Mouse (Mus musculus) stomach, embryonic 15.5 days (tissue): ENCODE results near the gene H2-Eb1. TPM values are rescaled to one million over a fixed set of nuclear protein-coding genes. Genes with fewer than 3 reads are reported as not detected.

Experiments used
- ATAC-seq: fragments of 200-750 bp; cut with Nextera tagmentation; 2 replicates; pipeline ENCODE4 v1.8.0; 2017; ENCODE audit warnings: low read depth, moderate number of reproducible peaks, moderate TSS enrichment; ENCODE audit not compliant: insufficient read depth, low FRiP score
- H3K27ac ChIP-seq: fragments of 300-500 bp; sonication (generic); 2 replicates; pipeline ENCODE4 v1.5.1; 2015; ENCODE audit warnings: mild to moderate bottlenecking, inconsistent platforms
- H3K27me3 ChIP-seq: fragments of 300-500 bp; sonication (generic); replicated peaks from 2 replicates; pipeline ENCODE4 v1.6.1; 2015; ENCODE audit warnings: inconsistent platforms
- H3K36me3 ChIP-seq: fragments of 300-500 bp; sonication (generic); 2 replicates; pipeline ENCODE4 v1.6.1; 2015; ENCODE audit warnings: inconsistent platforms
- H3K4me1 ChIP-seq: fragments of 300-500 bp; sonication (generic); 2 replicates; pipeline ENCODE4 v1.6.1; 2015; ENCODE audit warnings: inconsistent platforms
- H3K4me2 ChIP-seq: fragments of 300-500 bp; sonication (generic); 2 replicates; pipeline ENCODE4 v1.6.1; 2015; ENCODE audit warnings: mild to moderate bottlenecking, inconsistent platforms
- H3K4me3 ChIP-seq: fragments of 300-500 bp; sonication (generic); replicated peaks from 2 replicates; pipeline ENCODE4 v1.5.1; 2015; ENCODE audit warnings: inconsistent platforms
- H3K9ac ChIP-seq: fragments of 300-500 bp; sonication (generic); 2 replicates; pipeline ENCODE4 v1.6.1; 2015; ENCODE audit warnings: inconsistent platforms
- H3K9me3 ChIP-seq: fragments of 300-500 bp; sonication (generic); 2 replicates; pipeline ENCODE4 v1.6.1; 2016; ENCODE audit warnings: inconsistent platforms
- WGBS: fragments of 180-500 bp; shearing (Covaris S2); methylation state at CpG from one replicate; pipeline ENCODE4 v1.1.7; 2015; 5-methylcytosine and 5-hydroxymethylcytosine counted together
- polyA plus RNA-seq: library from polyadenylated mRNA; unstranded; fragments of >200 nt; fragmentation: Nextera tagmentation; extraction: Ambion mirVana; gene quantifications from 2 replicates; pipeline ENCODE4 v1.2.1, GENCODE M21; 2015

H2-Eb1 gene
- polyA plus RNA-seq, 1 experiment from 2014 or later = 5.0 TPM

- WGBS = 75% methylated on average over 2 of the region's 2 CpGs
- H3K9me3 ChIP-seq = no peaks in the 10 kb centered on the region
- no peaks in the 10 kb centered on the region; the same call in 1 of the 2 replicates for H3K27me3 ChIP-seq
- H3K27ac ChIP-seq = no peak overlapping the region
- no peak overlapping the region for H3K4me2 ChIP-seq
- no peak overlapping the region for H3K4me3 ChIP-seq
- H3K36me3 ChIP-seq = no peaks in the 10 kb centered on the region
- no peaks in the 10 kb centered on the region for H3K4me1 ChIP-seq
- no peak overlapping the region for H3K9ac ChIP-seq
- no peak for ATAC-seq
These were observed 24.1 kb downstream of the H2-Eb1 start for GRCm38 (mm10) chr17:34329807-34330206.

DNA sequence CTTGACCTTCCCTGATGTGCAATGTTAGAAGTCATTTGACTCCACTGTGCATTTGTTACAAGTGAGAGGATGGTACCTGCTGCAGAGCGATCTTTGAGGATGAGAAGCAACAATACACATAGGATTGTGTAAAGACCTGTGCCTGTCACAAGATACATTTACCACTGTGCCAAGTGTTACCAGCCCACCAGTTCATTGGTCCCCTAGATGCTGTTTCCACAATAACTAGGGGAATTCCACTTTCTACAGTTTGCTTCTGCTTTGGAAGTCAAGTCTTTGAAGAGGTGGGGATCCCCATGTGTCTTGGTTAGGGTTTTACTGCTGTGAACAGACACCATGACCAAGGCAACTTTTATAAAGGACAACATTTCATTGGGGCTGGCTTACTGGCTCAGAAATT lies 25.5 kb downstream of the H2-Eb1 start:
- no peaks in the 10 kb centered on the region for H3K36me3 ChIP-seq
- H3K27ac ChIP-seq = no peak overlapping the region
- no peak overlapping the region for H3K4me3 ChIP-seq
- H3K9ac ChIP-seq = no peak overlapping the region
- H3K4me2 ChIP-seq = no peak overlapping the region
- H3K9me3 ChIP-seq = no peaks in the 10 kb centered on the region
- H3K27me3 ChIP-seq = no peaks in the 10 kb centered on the region
- no peak for ATAC-seq
- H3K4me1 ChIP-seq = no peaks in the 10 kb centered on the region
- WGBS = 97% methylated on average over 1 of the region's 1 CpGs

GRCm38 (mm10) chr17:34340619-34341402 lies 35.1 kb downstream of the H2-Eb1 start:
- 53% methylated on average over 3 of the region's 3 CpGs for WGBS
- Histone ChIP-seq H3K27me3 (0 out of 2 replicates have a peak, but pooled peaks cover 3% of the 10 kb centered on the region), H3K9me3 (no peaks in the 10 kb centered on the region), H3K27ac (no peak overlapping the region), H3K9ac (no peak overlapping the region), H3K4me3 (no peak overlapping the region), H3K36me3 (no peaks in the 10 kb centered on the region), H3K4me1 (no peaks in the 10 kb centered on the region), H3K4me2 (no peak overlapping the region)
- no peak for ATAC-seq

GRCm38 (mm10) chr17:34344882-34345281 lies 39.2 kb downstream of the H2-Eb1 start:
- H3K9me3 ChIP-seq = no peaks in the 10 kb centered on the region
- no peak for ATAC-seq

DNA sequence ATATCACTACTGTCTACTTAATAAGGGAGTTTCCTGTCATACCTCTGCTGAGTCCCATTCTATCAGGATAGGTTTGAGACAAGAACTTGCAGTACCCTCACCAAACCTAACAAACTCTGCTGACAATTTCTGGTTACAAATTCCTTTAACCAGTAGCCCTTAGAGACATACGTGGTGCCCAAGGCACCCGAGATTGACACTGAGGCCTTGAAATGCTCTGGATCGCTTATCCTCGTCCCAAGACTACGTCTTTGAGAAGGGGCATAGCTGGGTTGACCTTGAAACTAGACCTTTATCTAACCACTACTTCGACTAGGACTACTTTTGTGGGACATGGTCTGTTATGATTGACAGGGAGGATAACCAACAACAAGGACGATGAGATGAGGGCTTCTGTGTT lies 39.8 kb downstream of the H2-Eb1 start:
- WGBS = 85% methylated on average over 7 of the region's 7 CpGs
- Histone ChIP-seq H3K27me3 (peaks cover 6% of the 10 kb centered on the region; the same call in 1 of the 2 replicates), H3K4me2 (no peak overlapping the region), H3K9ac (no peak overlapping the region), H3K9me3 (no peaks in the 10 kb centered on the region), H3K4me1 (no peaks in the 10 kb centered on the region), H3K27ac (no peak overlapping the region), H3K36me3 (no peaks in the 10 kb centered on the region), H3K4me3 (no peak overlapping the region)
- no peak for ATAC-seq

More at GRCm38 (mm10) chr17:34344882-34345281, 39.2 kb downstream of the H2-Eb1 start:
- no peak overlapping the region for H3K4me2 ChIP-seq
- no peak overlapping the region for H3K9ac ChIP-seq
- no peak overlapping the region for H3K4me3 ChIP-seq
- H3K27me3 ChIP-seq = peaks cover 6% of the 10 kb centered on the region; the same call in 1 of the 2 replicates
- H3K4me1 ChIP-seq = no peaks in the 10 kb centered on the region
- 77% methylated on average over 4 of the region's 4 CpGs for WGBS
- H3K27ac ChIP-seq = no peak overlapping the region
- H3K36me3 ChIP-seq = no peaks in the 10 kb centered on the region

- WGBS = 72% methylated on average over 3 of the region's 3 CpGs
- no peak for ATAC-seq
- H3K9me3 ChIP-seq = no peaks in the 10 kb centered on the region
These were observed 40.4 kb downstream of the H2-Eb1 start for GRCm38 (mm10) chr17:34346041-34346440.

GRCm38 (mm10) chr17:34347606-34348308 lies 42.1 kb downstream of the H2-Eb1 start:
- no peaks in the 10 kb centered on the region for H3K36me3 ChIP-seq
- no peak overlapping the region for H3K4me2 ChIP-seq
- 65% methylated on average over 6 of the region's 6 CpGs for WGBS
- H3K9me3 ChIP-seq = no peaks in the 10 kb centered on the region
- no peak overlapping the region for H3K27ac ChIP-seq
- H3K4me1 ChIP-seq = no peaks in the 10 kb centered on the region
- H3K27me3 ChIP-seq = peaks cover 6% of the 10 kb centered on the region; the same call in 1 of the 2 replicates
- H3K4me3 ChIP-seq = no peak overlapping the region
- ATAC-seq = no peak
- H3K9ac ChIP-seq = no peak overlapping the region

More at GRCm38 (mm10) chr17:34346041-34346440, 40.4 kb downstream of the H2-Eb1 start:
- H3K4me3 ChIP-seq = no peak overlapping the region
- no peak overlapping the region for H3K4me2 ChIP-seq
- H3K36me3 ChIP-seq = no peaks in the 10 kb centered on the region
- no peaks in the 10 kb centered on the region for H3K4me1 ChIP-seq
- no peak overlapping the region for H3K9ac ChIP-seq
- H3K27me3 ChIP-seq = peaks cover 6% of the 10 kb centered on the region; the same call in 1 of the 2 replicates
- no peak overlapping the region for H3K27ac ChIP-seq

DNA sequence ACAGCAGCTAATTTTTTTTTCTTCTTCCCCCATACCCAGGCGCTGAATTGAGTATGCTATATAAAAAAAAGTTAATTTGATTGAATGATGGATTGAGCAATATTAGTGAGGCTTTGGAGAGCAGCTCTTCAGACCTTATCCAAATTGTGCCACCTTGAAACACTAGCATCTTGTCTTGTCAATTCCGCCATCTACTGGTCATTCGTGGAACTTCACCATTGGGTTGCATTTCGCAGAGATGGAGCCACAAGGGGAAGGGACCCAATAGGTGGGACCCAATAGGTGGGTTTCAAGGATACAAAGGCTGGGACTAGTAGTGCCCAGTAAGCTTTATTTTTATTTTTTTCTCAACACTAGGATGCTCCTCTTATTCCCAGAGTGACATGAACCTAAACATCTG lies 43.8 kb downstream of the H2-Eb1 start:
- 4% methylated on average over 4 of the region's 4 CpGs for whole genome bisulfite sequencing
- H3K9ac ChIP-seq = no peak overlapping the region
- H3K27ac ChIP-seq = no peak overlapping the region
- H3K4me3 ChIP-seq = no peak overlapping the region
- H3K9me3 ChIP-seq = no peaks in the 10 kb centered on the region
- H3K4me2 ChIP-seq = no peak overlapping the region
- H3K4me1 ChIP-seq = no peaks in the 10 kb centered on the region
- no peak for ATAC-seq
- no peaks in the 10 kb centered on the region for H3K36me3 ChIP-seq
- peaks cover 6% of the 10 kb centered on the region; the same call in 1 of the 2 replicates for H3K27me3 ChIP-seq

- Histone ChIP-seq H3K4me2 (no peak within 1 kb of the TSS), H3K4me1 (no peaks in the 10 kb centered on the region), H3K9ac (no peak within 1 kb of the TSS), H3K27ac (no peak within 1 kb of the TSS), H3K27me3 (no peaks in the 10 kb centered on the region; the same call in 1 of the 2 replicates), H3K9me3 (no peaks in the 10 kb centered on the region), H3K36me3 (no peaks in the 10 kb centered on the region), H3K4me3 (no peak within 1 kb of the TSS)
- ATAC-seq = no peak
- 82% methylated on average over 5 of the region's 5 CpGs for WGBS
These were observed 48.9 kb downstream of the H2-Eb1 start, which contains the start of gene Btnl2 for GRCm38 (mm10) chr17:34354539-34354938. TSS of gene Btnl2 (plus strand) at chr17:34354822.

- no peaks in the 10 kb centered on the region for H3K36me3 ChIP-seq
- no peaks in the 10 kb centered on the region for H3K27me3 ChIP-seq
- no peak overlapping the region for H3K9ac ChIP-seq
- no peaks in the 10 kb centered on the region for H3K4me1 ChIP-seq
- no peak overlapping the region for H3K4me2 ChIP-seq
- no peaks in the 10 kb centered on the region for H3K9me3 ChIP-seq
- no peak overlapping the region for H3K4me3 ChIP-seq
- no peak overlapping the region for H3K27ac ChIP-seq
- no peak for ATAC-seq
- 88% methylated on average over 1 of the region's 1 CpGs for WGBS
These were observed 49.3 kb downstream of the H2-Eb1 start for GRCm38 (mm10) chr17:34354940-34355339.

DNA sequence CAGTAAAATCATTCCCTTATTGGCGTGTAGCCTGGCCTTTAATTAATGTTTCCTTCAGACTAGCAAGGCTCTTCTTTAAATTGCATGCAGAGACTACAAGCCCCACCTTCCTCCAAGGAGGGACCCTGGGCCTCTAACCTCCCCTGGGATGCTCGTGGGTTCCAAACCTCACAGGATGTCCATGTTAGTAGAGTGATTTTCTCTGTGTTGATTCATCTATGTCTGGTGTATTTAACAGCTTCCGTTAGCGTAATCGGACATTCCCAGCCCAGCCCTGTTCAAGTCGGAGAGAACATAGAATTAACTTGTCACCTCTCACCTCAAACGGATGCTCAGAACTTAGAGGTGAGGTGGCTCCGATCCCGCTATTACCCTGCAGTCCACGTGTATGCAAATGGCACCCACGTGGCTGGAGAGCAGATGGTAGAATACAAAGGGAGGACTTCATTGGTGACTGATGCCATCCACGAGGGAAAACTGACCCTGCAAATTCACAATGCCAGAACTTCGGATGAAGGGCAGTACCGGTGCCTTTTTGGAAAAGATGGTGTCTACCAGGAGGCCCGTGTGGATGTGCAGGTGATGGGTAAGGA lies 57.4 kb downstream of the H2-Eb1 start:
- Histone ChIP-seq H3K27me3 (0 out of 2 replicates have a peak, but pooled peaks cover 3% of the 10 kb centered on the region), H3K9me3 (no peaks in the 10 kb centered on the region), H3K36me3 (no peaks in the 10 kb centered on the region), H3K4me1 (no peaks in the 10 kb centered on the region), H3K4me2 (no peak overlapping the region), H3K9ac (no peak overlapping the region), H3K27ac (no peak overlapping the region), H3K4me3 (no peak overlapping the region)
- no peak for ATAC-seq
- 78% methylated on average over 15 of the region's 15 CpGs for WGBS
